Mouse (Mus musculus): ENCODE measurements at regions not wholly inside any gene's neighbourhood (a gene's known extent, or its start where the extent isn't known, plus 50 kb on each side); places are given as distances from the start of the nearest gene placed in this dataset.

- in situ Hi-C loops (cut with MboI, MseI), result loop anchor here (25.0 kb wide), 1 partner anchor 458 kb away; no protein-coding TSS in a partner anchor
These were observed 173.4 kb upstream of the 4921511C20Rik start for GRCm38 (mm10) chrX:127220646-127221045.

- in situ Hi-C loops (cut with MboI, MseI), result loop anchor here (25.0 kb wide), 1 partner anchor 462 kb away; no protein-coding TSS in a partner anchor
These were observed 170.0 kb upstream of the 4921511C20Rik start for GRCm38 (mm10) chrX:127224077-127224476.
